Mouse (Mus musculus) heart, postnatal 0 days (tissue): ENCODE measurements at regions not wholly inside any gene's neighbourhood (a gene's known extent, or its start where the extent isn't known, plus 50 kb on each side); places are given as distances from the start of the nearest gene placed in this dataset.

Experiments
- CTCF ChIP-seq: IDR thresholded peaks from 2 replicates; pipeline ENCODE4 v1.5.1; 2016; ENCODE audit warnings: antibody characterized with exemption, control low read depth, low read depth
- EP300 ChIP-seq: IDR thresholded peaks from 2 replicates; pipeline ENCODE4 v1.6.1; 2016; ENCODE audit warnings: antibody characterized with exemption, low read depth

DNA sequence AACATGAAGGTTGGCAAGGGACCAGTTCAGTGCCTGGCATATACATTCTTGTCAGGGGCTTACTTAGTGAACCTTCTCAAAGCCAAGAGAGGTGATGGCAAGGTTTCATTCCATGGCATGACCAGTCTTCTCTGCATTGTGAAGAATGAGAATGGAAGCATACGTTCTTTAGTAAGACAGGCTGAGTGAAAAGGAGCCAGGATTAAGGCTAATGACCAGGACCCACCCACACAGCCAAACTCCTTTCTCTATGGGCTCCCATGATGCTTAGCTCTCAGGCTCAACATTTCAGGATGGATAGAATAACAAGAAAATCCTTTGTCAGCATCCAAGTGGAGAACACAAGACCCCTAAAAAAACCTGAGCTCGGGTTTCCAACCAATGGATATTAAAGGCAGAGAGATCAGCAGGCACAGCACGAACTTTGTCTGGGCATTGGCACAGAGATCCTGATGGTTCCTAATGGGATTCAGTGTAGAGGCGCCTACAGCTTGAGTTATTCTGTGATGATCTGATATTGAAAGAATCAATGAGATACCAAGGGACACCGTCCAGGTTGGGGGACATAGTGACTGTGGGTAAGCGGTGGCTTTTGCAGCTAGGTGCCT lies 265.5 kb downstream of the Maf start:
- TF ChIP-seq EP300 (no peak), CTCF (no peak)
